Mouse (Mus musculus): ENCODE measurements at regions not wholly inside any gene's neighbourhood (a gene's known extent, or its start where the extent isn't known, plus 50 kb on each side); places are given as distances from the start of the nearest gene placed in this dataset.

DNA sequence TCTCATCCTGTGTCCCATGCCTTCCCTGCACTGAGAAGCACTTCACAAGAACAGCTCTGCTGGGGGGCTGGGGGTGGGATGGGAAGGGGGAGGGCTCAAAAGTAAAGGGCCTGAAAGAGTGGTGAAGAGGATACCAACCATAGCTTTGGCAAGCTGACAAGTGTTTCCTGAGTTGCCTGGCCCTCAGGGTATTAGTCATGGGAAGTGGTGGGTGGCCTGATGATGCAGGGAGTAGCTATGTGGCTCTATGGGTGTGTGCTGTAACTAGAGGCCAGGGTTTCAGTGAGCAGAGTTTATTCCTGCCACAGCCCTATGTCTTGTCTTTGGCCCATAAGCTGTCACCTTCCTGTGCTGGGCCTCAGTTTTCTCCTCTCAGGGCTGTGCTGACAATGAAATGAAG lies 186.2 kb upstream of the N4bp1 start:
- dilution Hi-C loops (cut with MboI; ENCODE audit: extremely low pct_ligation_motif_present, extremely low pct_unique_long_range_greater_than_20kb, low sequenced_read_pairs), result no loop called here
- no peak overlapping the region for H3K4me2 ChIP-seq (ENCODE audit: insufficient read depth, low read depth, poor library complexity, severe bottlenecking)
- H3K9ac ChIP-seq (ENCODE audit: insufficient read depth, low read depth), result no peak overlapping the region
- DNase-seq (ENCODE audit: extremely low read depth), result no peak
- no peaks in the 10 kb centered on the region for H3K27me3 ChIP-seq (replicated peaks)
- no peaks in the 10 kb centered on the region for H3K36me3 ChIP-seq (replicated peaks in 1 of 2; ENCODE audit: control insufficient read depth in 1 of 2, insufficient read depth in 1 of 2, low read length in 1 of 2)
- peaks cover 4% of the 10 kb centered on the region for H3K9me3 ChIP-seq (replicated peaks; ENCODE audit: low read length)
- TF ChIP-seq GABPA (IDR thresholded peaks at IDR 0.05; ENCODE audit: insufficient replicate concordance, low read depth, low read length), result no peak
- no peak for TF ChIP-seq MYC (IDR thresholded peaks at IDR 0.05; ENCODE audit: low read depth, low read length)
- no peak overlapping the region for H3K27ac ChIP-seq (ENCODE audit: insufficient read depth, low read depth)
- no peaks in the 10 kb centered on the region for H3K4me1 ChIP-seq (ENCODE audit: control insufficient read depth in 1 of 2, insufficient read depth in 2 of 2)
- in situ Hi-C loops (cut with MboI; ENCODE audit: low pct_ligation_motif_present, low pct_unique_long_range_greater_than_20kb, low sequenced_read_pairs), result no loop called here
- no peaks in the 10 kb centered on the region for H3K79me2 ChIP-seq (replicated peaks; ENCODE audit: control insufficient read depth, extremely low read depth, insufficient read depth, poor library complexity, severe bottlenecking)
- no peak overlapping the region for H3K4me3 ChIP-seq (replicated peaks in 1 of 3; ENCODE audit: low read depth in 2 of 3, low read length in 2 of 3, poor library complexity in 1 of 3)

DNA sequence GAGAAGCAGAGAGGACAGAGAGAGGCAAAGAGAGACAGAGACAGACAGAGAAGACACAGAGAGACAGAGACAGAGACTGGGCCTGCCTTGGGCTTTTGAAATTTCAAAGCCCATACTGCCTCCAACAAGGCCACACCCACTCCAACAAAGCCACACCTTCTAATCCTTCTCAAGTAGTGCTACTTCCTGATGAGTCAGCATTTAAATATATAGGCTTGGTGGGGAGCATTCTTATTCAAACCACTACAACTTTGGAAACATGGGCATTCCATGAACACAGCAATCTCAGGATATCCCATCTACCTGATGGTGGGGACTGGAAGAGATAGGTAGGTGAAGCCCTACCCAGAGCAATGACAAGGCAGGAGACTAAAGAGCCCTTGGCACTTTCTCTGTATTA lies 182.0 kb upstream of the N4bp1 start:
- Histone ChIP-seq H3K4me2 (ENCODE audit: insufficient read depth, low read depth, poor library complexity, severe bottlenecking) (no peak overlapping the region), H3K9ac (ENCODE audit: insufficient read depth, low read depth) (no peak overlapping the region), H3K27ac (ENCODE audit: insufficient read depth, low read depth) (no peak overlapping the region), H3K4me3 (replicated peaks in 1 of 3; ENCODE audit: low read depth in 2 of 3, low read length in 2 of 3, poor library complexity in 1 of 3) (no peak overlapping the region), H3K9me3 (replicated peaks; ENCODE audit: low read length) (peaks cover 4% of the 10 kb centered on the region), H3K27me3 (replicated peaks) (no peaks in the 10 kb centered on the region), H3K79me2 (replicated peaks; ENCODE audit: control insufficient read depth, extremely low read depth, insufficient read depth, poor library complexity, severe bottlenecking) (no peaks in the 10 kb centered on the region), H3K4me1 (ENCODE audit: control insufficient read depth in 1 of 2, insufficient read depth in 2 of 2) (no peaks in the 10 kb centered on the region), H3K36me3 (replicated peaks in 1 of 2; ENCODE audit: control insufficient read depth in 1 of 2, insufficient read depth in 1 of 2, low read length in 1 of 2) (no peaks in the 10 kb centered on the region)
- TF ChIP-seq MAFK (IDR thresholded peaks at IDR 0.05; ENCODE audit: insufficient replicate concordance, low read length) (peak; percentile 55; the same call in 1 of the 2 replicates), EP300 (IDR thresholded peaks at IDR 0.05; ENCODE audit: low read length) (no peak)
- in situ Hi-C loops (cut with MboI; ENCODE audit: low pct_ligation_motif_present, low pct_unique_long_range_greater_than_20kb, low sequenced_read_pairs), result no loop called here
- no peak for DNase-seq (ENCODE audit: extremely low read depth)
- dilution Hi-C loops (cut with MboI; ENCODE audit: extremely low pct_ligation_motif_present, extremely low pct_unique_long_range_greater_than_20kb, low sequenced_read_pairs), result no loop called here

DNA sequence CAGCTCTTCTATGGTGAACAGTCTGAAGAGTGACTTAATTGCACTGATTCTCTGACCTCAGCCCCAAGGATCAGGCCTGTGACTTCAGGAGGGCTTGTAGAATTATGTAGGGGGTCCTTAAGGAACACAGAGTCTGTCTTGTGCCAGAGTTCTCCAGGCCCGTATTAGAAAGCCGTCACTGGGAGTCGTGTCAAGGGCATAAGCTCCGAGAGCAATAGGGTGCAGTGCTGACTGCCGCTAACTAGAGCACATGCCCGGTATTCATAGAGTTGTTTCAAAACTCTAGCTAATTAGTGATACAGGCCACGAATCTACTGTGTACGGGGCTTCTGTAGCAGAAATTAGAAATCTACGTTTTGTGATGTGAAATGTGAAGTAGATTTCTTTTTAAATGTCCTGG lies 179.7 kb upstream of the N4bp1 start:
- no peak overlapping the region for H3K27ac ChIP-seq (ENCODE audit: insufficient read depth, low read depth)
- no peaks in the 10 kb centered on the region for H3K27me3 ChIP-seq (replicated peaks)
- H3K4me3 ChIP-seq (replicated peaks in 1 of 3; ENCODE audit: low read depth in 2 of 3, low read length in 2 of 3, poor library complexity in 1 of 3), result no peak overlapping the region
- no peak for DNase-seq (ENCODE audit: extremely low read depth)
- dilution Hi-C loops (cut with MboI; ENCODE audit: extremely low pct_ligation_motif_present, extremely low pct_unique_long_range_greater_than_20kb, low sequenced_read_pairs) (no loop called here), in situ Hi-C loops (cut with MboI; ENCODE audit: low pct_ligation_motif_present, low pct_unique_long_range_greater_than_20kb, low sequenced_read_pairs) (no loop called here)
- no peak for TF ChIP-seq UBTF (IDR thresholded peaks at IDR 0.05; ENCODE audit: low read depth, low read length)
- TF ChIP-seq EP300 (IDR thresholded peaks at IDR 0.05; ENCODE audit: low read length), result no peak
- no peak for TF ChIP-seq CHD2 (IDR thresholded peaks at IDR 0.05; ENCODE audit: low read length)
- no peaks in the 10 kb centered on the region for H3K4me1 ChIP-seq (ENCODE audit: control insufficient read depth in 1 of 2, insufficient read depth in 2 of 2)
- no peak overlapping the region for H3K9ac ChIP-seq (ENCODE audit: insufficient read depth, low read depth)
- H3K4me2 ChIP-seq (ENCODE audit: insufficient read depth, low read depth, poor library complexity, severe bottlenecking), result no peak overlapping the region
- H3K9me3 ChIP-seq (replicated peaks; ENCODE audit: low read length), result peaks cover 12% of the 10 kb centered on the region
- H3K36me3 ChIP-seq (replicated peaks in 1 of 2; ENCODE audit: control insufficient read depth in 1 of 2, insufficient read depth in 1 of 2, low read length in 1 of 2), result no peaks in the 10 kb centered on the region
- no peaks in the 10 kb centered on the region for H3K79me2 ChIP-seq (replicated peaks; ENCODE audit: control insufficient read depth, extremely low read depth, insufficient read depth, poor library complexity, severe bottlenecking)

DNA sequence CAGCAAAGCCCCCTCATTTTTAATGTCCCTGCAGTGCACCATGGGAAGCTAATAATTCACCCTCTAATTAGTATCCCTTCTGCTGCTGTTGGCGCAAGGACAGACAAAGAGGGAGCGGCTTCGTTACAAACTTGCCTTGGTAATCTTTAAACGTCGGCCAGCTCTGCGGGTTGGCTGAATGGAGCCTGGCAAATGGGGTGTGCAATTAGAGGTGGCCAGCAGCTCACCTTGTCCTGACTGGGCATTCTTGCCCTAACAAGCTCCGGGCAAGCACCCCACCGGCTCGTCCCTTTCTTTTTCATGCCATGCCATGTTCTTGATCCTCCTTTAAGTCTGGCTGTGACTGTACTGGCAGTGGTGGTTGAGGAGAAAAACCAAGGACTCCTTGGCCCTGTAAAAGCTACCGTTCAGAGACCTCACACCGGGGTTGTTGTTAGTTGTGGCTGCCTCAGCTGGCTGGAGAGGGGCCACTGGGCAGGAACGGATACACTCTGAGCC lies 179.2 kb upstream of the N4bp1 start:
- Histone ChIP-seq H3K9me3 (replicated peaks; ENCODE audit: low read length) (peaks cover 12% of the 10 kb centered on the region), H3K79me2 (replicated peaks; ENCODE audit: control insufficient read depth, extremely low read depth, insufficient read depth, poor library complexity, severe bottlenecking) (no peaks in the 10 kb centered on the region), H3K4me3 (replicated peaks in 1 of 3; ENCODE audit: low read depth in 2 of 3, low read length in 2 of 3, poor library complexity in 1 of 3) (no peak overlapping the region), H3K27ac (ENCODE audit: insufficient read depth, low read depth) (no peak overlapping the region), H3K4me2 (ENCODE audit: insufficient read depth, low read depth, poor library complexity, severe bottlenecking) (no peak overlapping the region), H3K27me3 (replicated peaks) (no peaks in the 10 kb centered on the region), H3K9ac (ENCODE audit: insufficient read depth, low read depth) (no peak overlapping the region), H3K4me1 (ENCODE audit: control insufficient read depth in 1 of 2, insufficient read depth in 2 of 2) (no peaks in the 10 kb centered on the region), H3K36me3 (replicated peaks in 1 of 2; ENCODE audit: control insufficient read depth in 1 of 2, insufficient read depth in 1 of 2, low read length in 1 of 2) (no peaks in the 10 kb centered on the region)
- in situ Hi-C loops (cut with MboI; ENCODE audit: low pct_ligation_motif_present, low pct_unique_long_range_greater_than_20kb, low sequenced_read_pairs), result no loop called here
- DNase-seq (ENCODE audit: extremely low read depth), result no peak
- dilution Hi-C loops (cut with MboI; ENCODE audit: extremely low pct_ligation_motif_present, extremely low pct_unique_long_range_greater_than_20kb, low sequenced_read_pairs), result no loop called here
- TF ChIP-seq SIN3A (IDR thresholded peaks at IDR 0.05; ENCODE audit: low read length) (no peak), RAD21 (IDR thresholded peaks at IDR 0.05; ENCODE audit: low read depth, low read length) (no peak), MXI1 (IDR thresholded peaks at IDR 0.05; ENCODE audit: low read depth, low read length) (no peak), BHLHE40 (IDR thresholded peaks at IDR 0.05; ENCODE audit: low read depth, low read length) (no peak), POLR2AphosphoS2 (IDR thresholded peaks at IDR 0.05; ENCODE audit: low read depth, low read length) (no peak), MAX (IDR thresholded peaks at IDR 0.05; ENCODE audit: low read length) (no peak), ELF1 (IDR thresholded peaks at IDR 0.05; ENCODE audit: low read depth, low read length) (no peak), USF2 (conservative IDR thresholded peaks at IDR 0.05; ENCODE audit: low read depth, low read length) (no peak), NELFE (IDR thresholded peaks at IDR 0.05; ENCODE audit: low read depth, low read length) (no peak), ETS1 (conservative IDR thresholded peaks at IDR 0.05; ENCODE audit: low read depth, low read length) (no peak), KAT2A (IDR thresholded peaks at IDR 0.05; ENCODE audit: insufficient replicate concordance, low read length) (no peak), UBTF (IDR thresholded peaks at IDR 0.05; ENCODE audit: low read depth, low read length) (no peak), CHD1 (IDR thresholded peaks at IDR 0.05; ENCODE audit: low read depth, low read length) (no peak), CHD2 (IDR thresholded peaks at IDR 0.05; ENCODE audit: low read length) (no peak), ZKSCAN1 (IDR thresholded peaks at IDR 0.05; ENCODE audit: borderline replicate concordance, low read depth, low read length) (no peak), ZC3H11A (IDR thresholded peaks at IDR 0.05; ENCODE audit: low read depth, low read length) (no peak)
